Mouse (Mus musculus) forebrain, embryonic 15.5 days (tissue): Measurements from ENCODE around the gene Def8. TPM values are rescaled to one million over a fixed set of nuclear protein-coding genes. Genes with fewer than 3 reads are reported as not detected.
"Not testable (repeated sequence)": the region's sequence is repeated elsewhere in the genome, so short reads cannot be mapped to it uniquely, and the experiment has no call there.

Source experiments
- ATAC-seq: fragments of 200-750 bp; cut with Nextera tagmentation; replicated peaks from 2 replicates; pipeline ENCODE4 v1.8.0; 2017; ENCODE audit warnings: mild to moderate bottlenecking, moderate TSS enrichment, moderate library complexity
- H3K27ac ChIP-seq: fragments of 300-500 bp; sonication (generic); replicated peaks from 2 replicates; pipeline ENCODE4 v1.5.1; 2015; ENCODE audit warnings: mild to moderate bottlenecking, inconsistent platforms
- H3K27me3 ChIP-seq: fragments of 300-500 bp; sonication (generic); 2 replicates; pipeline ENCODE4 v1.6.1; 2015; ENCODE audit warnings: inconsistent platforms
- H3K36me3 ChIP-seq: fragments of 300-500 bp; sonication (generic); 2 replicates; pipeline ENCODE4 v1.6.1; 2015; ENCODE audit warnings: mild to moderate bottlenecking, inconsistent platforms
- H3K4me1 ChIP-seq: fragments of 300-500 bp; sonication (generic); 2 replicates; pipeline ENCODE4 v1.6.1; 2015; ENCODE audit warnings: inconsistent platforms
- H3K4me2 ChIP-seq: fragments of 300-500 bp; sonication (generic); replicated peaks from 2 replicates; pipeline ENCODE4 v1.6.1; 2015; ENCODE audit warnings: mild to moderate bottlenecking, inconsistent platforms
- H3K4me3 ChIP-seq: fragments of 300-500 bp; sonication (generic); 2 replicates; pipeline ENCODE4 v1.5.1; 2015; ENCODE audit warnings: mild to moderate bottlenecking, inconsistent platforms
- H3K9ac ChIP-seq: fragments of 300-500 bp; sonication (generic); replicated peaks from 2 replicates; pipeline ENCODE4 v1.6.1; 2015; ENCODE audit warnings: mild to moderate bottlenecking, inconsistent platforms
- H3K9me3 ChIP-seq: fragments of 300-500 bp; sonication (generic); 2 replicates; pipeline ENCODE4 v1.6.1; 2016; ENCODE audit warnings: inconsistent platforms
- WGBS: fragments of 180-500 bp; shearing (Covaris S2); methylation state at CpG from one replicate; pipeline ENCODE4 v1.1.7; 2015; ENCODE audit warnings: mixed read lengths; 5-methylcytosine and 5-hydroxymethylcytosine counted together
- polyA plus RNA-seq: library from polyadenylated mRNA; unstranded; fragments of >200 nt; fragmentation: Nextera tagmentation; extraction: Ambion mirVana; gene quantifications from 2 replicates; pipeline ENCODE4 v1.2.1, GENCODE M21; 2015

Def8 gene
- polyA plus RNA-seq, 1 experiment from 2014 or later, result 46.3 TPM

DNA sequence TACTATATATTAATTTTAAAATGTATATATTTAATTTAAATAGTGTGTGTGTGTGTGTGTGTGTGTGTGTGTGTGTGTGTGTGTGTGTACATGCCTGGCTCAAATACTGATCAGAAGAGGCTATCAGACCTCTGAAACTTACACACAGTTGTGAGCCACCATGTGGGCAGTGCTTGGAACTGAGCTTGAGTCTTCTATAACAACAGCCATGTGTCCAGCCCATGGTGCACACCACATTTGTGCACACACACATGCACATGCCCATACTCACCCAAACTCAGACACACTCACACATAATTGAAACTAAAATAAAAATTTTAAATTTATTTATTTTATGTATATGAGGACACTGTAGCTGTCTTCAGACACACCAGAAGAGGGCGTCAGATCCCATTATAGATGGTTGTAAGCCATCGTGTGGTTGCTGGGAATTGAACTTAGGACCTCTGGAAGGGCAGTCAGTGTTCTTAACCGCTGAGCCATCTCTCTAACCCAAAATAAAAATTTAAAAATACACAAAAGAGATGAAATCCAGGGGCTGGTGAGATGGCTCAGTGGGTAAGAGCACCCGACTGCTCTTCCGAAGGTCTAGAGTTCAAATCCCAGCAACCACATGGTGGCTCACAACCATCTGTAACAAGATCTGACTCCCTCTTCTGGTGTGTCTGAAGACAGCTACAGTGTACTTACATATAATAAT is 8.2 kb upstream of the Def8 start:
- H3K4me1 ChIP-seq, result peaks cover 32% of the 10 kb centered on the region
- 85% methylated on average over 5 of the region's 5 CpGs for WGBS
- not testable (repeated sequence) for H3K27me3 ChIP-seq, H3K9ac ChIP-seq, ATAC-seq, H3K9me3 ChIP-seq, H3K27ac ChIP-seq
- peak overlapping the region; percentile 88 for H3K4me2 ChIP-seq
- H3K36me3 ChIP-seq, result peaks cover 26% of the 10 kb centered on the region
- peak overlapping the region; percentile 95 for H3K4me3 ChIP-seq

DNA sequence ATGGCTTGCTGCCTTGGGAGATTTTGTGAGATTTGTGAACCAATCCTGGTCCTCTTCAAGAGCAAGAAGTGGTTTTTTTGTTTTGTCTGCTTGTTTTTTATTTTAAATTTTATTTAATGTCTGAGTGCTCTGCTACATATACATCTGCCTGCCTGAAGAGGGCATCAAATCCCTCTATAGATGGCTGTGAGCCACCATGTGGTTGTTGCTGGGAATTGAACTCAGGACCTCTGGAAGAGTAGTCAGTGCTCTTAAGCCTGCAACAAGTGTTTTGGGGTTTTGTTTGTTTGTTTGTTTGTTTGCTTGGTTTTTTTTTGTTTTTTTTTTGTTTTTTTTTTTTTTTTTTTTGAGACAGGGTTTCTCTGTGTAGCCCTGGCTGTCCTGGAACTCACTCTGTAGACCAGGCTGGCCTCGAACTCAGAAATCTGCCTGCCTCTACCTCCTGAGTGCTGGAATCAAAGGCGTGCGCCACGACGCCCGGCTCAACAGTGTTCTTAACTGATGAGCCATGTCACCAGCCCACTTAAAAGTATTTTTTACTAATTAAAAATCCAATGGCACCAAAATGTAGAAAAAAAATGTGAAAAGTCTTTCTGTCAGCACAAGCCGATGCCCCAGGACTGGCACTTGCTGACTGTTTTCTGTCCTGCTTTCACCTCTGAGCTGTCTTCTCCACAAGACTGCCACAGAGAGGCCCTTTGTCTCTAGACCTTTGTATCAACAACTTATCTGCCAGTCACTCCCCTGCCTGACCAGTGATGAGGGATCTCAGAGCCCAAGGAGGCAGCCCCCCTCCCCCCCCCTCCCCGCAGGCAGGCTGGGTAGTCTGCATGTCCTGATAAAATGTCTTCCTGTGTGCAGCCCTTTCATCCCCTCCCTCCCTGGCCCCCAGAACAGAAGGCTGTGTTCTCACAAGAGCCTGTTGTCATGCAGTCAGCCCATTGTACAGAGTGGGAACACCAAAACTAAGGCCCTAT is 7.1 kb upstream of the Def8 start:
- Histone ChIP-seq H3K9me3 (no peaks in the 10 kb centered on the region), H3K4me1 (peaks cover 32% of the 10 kb centered on the region), H3K36me3 (peaks cover 37% of the 10 kb centered on the region), H3K27me3 (no peaks in the 10 kb centered on the region), H3K4me3 (peak overlapping the region; percentile 95), H3K9ac (no peak overlapping the region), H3K27ac (no peak overlapping the region), H3K4me2 (peak overlapping the region; percentile 88)
- ATAC-seq, result no peak
- 84% methylated on average over 8 of the region's 8 CpGs for WGBS

DNA sequence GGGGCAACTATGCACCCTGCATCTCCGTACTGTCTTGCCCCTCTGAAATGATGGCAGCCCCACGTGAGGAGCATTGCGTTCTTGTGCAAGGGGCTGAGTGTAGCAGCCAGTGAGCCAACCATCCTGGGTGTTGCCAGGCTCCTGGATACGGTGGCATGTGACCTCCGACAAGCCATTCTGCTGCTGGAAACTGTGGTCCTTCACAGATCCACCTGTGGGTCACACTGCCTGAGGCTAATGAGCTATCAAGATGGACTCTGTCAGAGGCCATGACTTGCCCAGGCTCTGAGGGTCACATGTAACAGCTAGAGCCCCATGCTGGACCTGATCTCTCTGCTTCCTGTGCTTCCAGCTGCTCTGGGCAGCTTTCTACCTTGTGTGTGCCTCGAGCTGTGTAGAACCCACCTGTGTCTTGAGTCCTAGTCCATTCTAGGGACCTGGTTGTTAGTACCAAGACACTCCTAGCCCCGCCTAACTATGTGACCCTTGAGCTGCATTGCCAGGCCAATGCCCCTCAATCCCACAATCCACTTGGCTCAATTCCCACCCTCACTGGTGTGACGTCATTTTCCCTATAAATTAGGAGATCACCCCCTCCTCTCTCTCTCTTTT is 6.3 kb upstream of the Def8 start:
- 78% methylated on average over 8 of the region's 8 CpGs for WGBS
- no peaks in the 10 kb centered on the region for H3K27me3 ChIP-seq
- H3K9me3 ChIP-seq, result no peaks in the 10 kb centered on the region
- no peak overlapping the region for H3K4me3 ChIP-seq
- no peak for ATAC-seq
- peak overlapping the region; percentile 88 for H3K4me2 ChIP-seq
- H3K4me1 ChIP-seq, result peaks cover 35% of the 10 kb centered on the region
- H3K9ac ChIP-seq, result no peak overlapping the region
- peaks cover 42% of the 10 kb centered on the region for H3K36me3 ChIP-seq
- no peak overlapping the region for H3K27ac ChIP-seq

DNA sequence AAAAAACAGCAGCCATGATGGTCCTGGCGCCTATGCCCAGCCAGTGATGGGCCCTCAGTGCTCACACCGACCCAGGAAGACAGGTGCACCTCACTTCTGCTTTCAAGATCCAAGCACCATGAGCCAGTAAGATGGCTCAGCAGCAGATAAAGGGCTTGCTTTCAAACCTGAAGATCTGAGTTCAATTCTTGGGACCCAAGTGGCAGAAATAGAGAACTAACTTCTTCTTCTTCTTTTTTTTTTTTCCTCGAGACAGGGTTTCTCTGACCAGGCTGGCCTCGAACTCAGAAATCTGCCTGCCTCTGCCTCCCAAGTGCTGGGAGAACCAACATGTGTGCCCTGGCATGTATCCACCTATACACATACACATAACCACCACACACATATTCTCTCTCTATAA is 3.6 kb upstream of the Def8 start:
- Histone ChIP-seq H3K4me2 (no peak overlapping the region), H3K9me3 (no peaks in the 10 kb centered on the region), H3K27me3 (no peaks in the 10 kb centered on the region), H3K4me1 (peaks cover 40% of the 10 kb centered on the region), H3K36me3 (peaks cover 52% of the 10 kb centered on the region), H3K9ac (no peak overlapping the region), H3K4me3 (no peak overlapping the region), H3K27ac (no peak overlapping the region)
- WGBS, result 92% methylated on average over 4 of the region's 4 CpGs
- ATAC-seq, result no peak

DNA sequence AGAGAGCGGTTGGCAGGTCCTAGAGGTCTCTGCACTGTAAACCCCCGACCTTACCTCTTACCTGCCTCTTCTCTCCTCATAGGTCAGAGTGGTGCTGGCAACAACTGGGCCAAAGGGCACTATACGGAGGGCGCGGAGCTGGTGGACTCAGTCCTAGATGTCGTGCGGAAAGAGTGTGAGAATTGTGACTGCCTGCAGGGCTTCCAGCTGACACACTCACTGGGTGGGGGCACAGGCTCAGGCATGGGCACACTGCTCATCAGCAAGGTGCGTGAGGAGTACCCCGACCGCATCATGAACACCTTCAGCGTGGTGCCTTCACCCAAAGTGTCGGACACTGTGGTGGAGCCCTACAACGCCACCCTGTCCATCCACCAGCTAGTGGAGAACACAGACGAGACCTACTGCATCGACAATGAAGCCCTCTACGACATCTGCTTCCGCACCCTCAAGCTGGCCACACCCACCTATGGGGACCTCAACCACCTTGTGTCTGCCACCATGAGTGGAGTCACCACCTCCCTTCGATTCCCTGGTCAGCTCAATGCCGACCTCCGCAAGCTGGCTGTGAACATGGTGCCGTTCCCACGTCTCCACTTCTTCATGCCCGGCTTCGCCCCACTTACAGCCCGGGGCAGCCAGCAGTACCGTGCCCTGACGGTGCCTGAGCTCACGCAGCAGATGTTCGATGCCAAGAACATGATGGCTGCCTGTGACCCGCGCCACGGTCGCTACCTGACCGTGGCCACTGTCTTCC is 2.6 kb upstream of the Def8 start:
- H3K4me2 ChIP-seq, result no peak overlapping the region
- no peaks in the 10 kb centered on the region for H3K27me3 ChIP-seq
- WGBS, result 95% methylated on average over 34 of the region's 34 CpGs
- H3K4me3 ChIP-seq, result no peak overlapping the region
- no peak overlapping the region for H3K27ac ChIP-seq
- H3K9me3 ChIP-seq, result no peaks in the 10 kb centered on the region
- H3K9ac ChIP-seq, result no peak overlapping the region
- H3K36me3 ChIP-seq, result peaks cover 52% of the 10 kb centered on the region
- peak; percentile 30; the same call in 1 of the 2 replicates for ATAC-seq
- H3K4me1 ChIP-seq, result peaks cover 34% of the 10 kb centered on the region

DNA sequence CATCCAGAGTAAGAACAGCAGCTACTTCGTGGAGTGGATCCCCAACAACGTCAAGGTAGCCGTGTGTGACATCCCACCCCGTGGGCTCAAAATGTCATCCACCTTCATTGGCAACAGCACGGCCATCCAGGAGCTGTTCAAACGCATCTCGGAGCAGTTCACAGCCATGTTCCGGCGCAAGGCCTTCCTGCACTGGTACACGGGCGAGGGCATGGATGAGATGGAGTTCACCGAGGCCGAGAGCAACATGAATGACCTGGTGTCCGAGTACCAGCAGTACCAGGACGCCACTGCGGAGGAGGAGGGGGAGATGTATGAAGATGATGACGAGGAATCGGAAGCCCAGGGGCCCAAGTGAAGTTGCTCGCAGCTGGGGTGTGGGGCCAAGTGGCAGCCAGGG is 2.0 kb upstream of the Def8 start:
- Histone ChIP-seq H3K27me3 (no peaks in the 10 kb centered on the region), H3K9ac (no peak overlapping the region), H3K4me2 (no peak overlapping the region), H3K9me3 (no peaks in the 10 kb centered on the region; the same call in 1 of the 2 replicates), H3K27ac (no peak overlapping the region), H3K4me1 (peaks cover 29% of the 10 kb centered on the region), H3K36me3 (peaks cover 52% of the 10 kb centered on the region), H3K4me3 (no peak overlapping the region)
- WGBS, result 85% methylated on average over 19 of the region's 19 CpGs
- no peak for ATAC-seq

DNA sequence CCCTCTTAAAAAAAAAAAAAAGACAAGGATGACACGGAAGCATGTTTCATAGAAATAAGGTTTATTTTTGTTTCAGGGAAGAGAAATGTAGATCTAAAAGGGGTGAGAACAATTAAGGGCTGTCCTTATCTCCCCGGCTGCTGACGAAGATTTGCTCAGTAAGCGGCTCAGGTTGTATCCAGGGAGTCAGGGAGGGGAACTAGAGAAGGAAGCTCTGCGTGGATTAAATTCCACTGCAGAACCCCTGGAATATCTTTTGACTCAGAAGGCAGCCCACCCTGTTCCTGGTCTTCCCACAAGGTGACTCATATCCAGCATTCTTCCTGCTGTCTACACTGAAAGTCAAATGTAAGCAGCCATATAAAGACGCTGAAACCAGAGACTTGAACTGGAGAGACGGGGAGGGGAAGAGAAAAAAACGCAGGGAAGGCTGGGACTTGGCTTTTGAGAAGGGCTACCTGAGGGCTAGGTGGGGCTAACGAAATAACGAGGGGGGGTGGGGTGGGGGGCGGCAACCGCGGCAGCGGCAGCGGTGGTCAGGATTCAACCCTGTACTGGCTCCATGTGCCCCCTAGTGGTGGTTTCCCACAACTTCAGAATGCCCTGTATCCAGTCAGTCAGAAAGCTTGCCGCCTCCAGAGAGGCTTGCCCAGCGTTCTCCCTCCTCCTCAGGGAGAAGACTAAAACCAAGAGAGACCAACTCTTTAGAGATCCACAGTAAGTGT is 1.1 kb upstream of the Def8 start:
- ATAC-seq, result peak; percentile 65
- Histone ChIP-seq H3K9me3 (peaks cover 2% of the 10 kb centered on the region; the same call in 1 of the 2 replicates), H3K27ac (no peak overlapping the region), H3K4me1 (peaks cover 20% of the 10 kb centered on the region), H3K9ac (no peak overlapping the region), H3K27me3 (no peaks in the 10 kb centered on the region), H3K4me2 (peak overlapping the region; percentile 30), H3K36me3 (peaks cover 49% of the 10 kb centered on the region), H3K4me3 (peak overlapping the region; percentile 16; the same call in 1 of the 2 replicates)
- 19% methylated on average over 17 of the region's 17 CpGs for WGBS

DNA sequence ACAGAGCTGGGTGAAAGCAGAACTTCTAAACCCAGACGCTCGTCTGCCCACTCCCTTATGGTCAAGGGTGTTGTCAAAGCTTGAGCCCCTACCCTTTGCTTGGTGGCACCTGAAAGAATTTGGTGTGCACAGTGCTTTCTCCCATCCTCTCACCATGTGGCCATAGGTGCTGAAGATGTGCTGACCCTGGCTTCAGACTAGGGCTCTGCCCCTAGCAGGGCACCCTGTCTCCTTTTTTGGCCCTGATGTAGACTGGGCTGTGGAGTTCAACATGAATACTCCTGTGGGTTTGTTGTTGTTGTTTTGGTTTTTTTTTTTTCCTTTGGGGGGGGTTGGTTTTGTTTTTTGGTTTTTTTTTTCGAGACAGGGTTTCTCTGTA is 557 bp upstream of the Def8 start:
- Histone ChIP-seq H3K9me3 (peaks cover 7% of the 10 kb centered on the region), H3K4me3 (no peak overlapping the region), H3K27me3 (no peaks in the 10 kb centered on the region), H3K4me1 (peaks cover 16% of the 10 kb centered on the region), H3K36me3 (peaks cover 49% of the 10 kb centered on the region), H3K9ac (no peak overlapping the region), H3K4me2 (peak overlapping the region; percentile 30; the same call in 1 of the 2 replicates), H3K27ac (no peak overlapping the region)
- WGBS, result 22% methylated on average over 3 of the region's 3 CpGs
- ATAC-seq, result peak; percentile 44; the same call in 1 of the 2 replicates

DNA sequence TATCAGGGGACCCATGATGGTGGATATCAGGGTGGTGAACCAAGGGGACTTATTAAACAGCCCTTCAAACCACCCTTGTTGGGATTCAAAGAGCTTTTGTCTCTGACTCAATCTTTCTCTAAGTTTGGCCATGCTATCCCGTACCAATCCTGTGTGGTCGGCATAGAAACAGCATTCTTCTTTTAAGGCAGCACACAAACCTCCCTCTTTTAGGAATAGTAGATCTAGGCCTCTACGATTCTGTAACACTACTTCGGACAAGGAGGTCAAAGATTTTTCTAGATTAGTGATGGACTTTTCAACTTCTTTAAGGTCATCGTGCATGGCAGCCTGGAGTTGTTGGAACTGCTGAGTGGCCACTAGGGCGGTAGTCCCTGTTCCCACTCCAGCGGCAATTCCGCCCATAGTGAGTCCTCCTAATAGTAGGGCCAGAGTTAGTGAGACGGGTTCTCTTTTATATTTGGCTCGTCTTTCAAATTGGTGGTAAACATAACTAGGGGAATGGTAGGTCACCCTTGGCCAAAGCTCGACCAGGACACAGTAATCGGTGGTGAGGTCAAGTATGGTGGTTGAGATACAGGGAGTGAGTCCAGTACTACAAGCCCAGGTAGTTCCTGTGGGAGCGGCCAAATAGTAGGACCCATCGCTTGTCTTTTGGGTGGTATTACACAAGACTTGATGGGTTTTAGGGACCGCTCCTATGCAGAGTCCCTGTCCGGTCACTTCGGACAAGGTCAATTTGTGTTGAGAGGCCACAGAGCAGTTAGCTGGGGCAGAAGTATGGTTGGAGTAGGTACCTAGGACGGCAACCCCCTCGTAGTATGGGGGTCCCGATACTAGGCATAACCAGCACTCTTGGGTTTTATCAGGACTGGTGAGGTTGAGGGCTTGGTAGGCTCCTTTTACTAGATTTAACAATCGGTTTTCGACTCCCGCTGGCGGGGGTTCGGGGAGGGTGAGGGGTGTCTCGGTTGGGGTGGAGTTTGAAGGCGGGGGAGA is 3.5 kb downstream of the Def8 start:
- H3K9ac ChIP-seq, result no peak overlapping the region
- H3K27ac ChIP-seq, result no peak overlapping the region
- 95% methylated on average over 27 of the region's 27 CpGs for WGBS
- H3K27me3 ChIP-seq, result no peaks in the 10 kb centered on the region
- H3K4me3 ChIP-seq, result no peak overlapping the region
- peaks cover 13% of the 10 kb centered on the region for H3K9me3 ChIP-seq
- H3K4me1 ChIP-seq, result peaks cover 10% of the 10 kb centered on the region
- no peak overlapping the region for H3K4me2 ChIP-seq
- peaks cover 9% of the 10 kb centered on the region for H3K36me3 ChIP-seq
- no peak for ATAC-seq

DNA sequence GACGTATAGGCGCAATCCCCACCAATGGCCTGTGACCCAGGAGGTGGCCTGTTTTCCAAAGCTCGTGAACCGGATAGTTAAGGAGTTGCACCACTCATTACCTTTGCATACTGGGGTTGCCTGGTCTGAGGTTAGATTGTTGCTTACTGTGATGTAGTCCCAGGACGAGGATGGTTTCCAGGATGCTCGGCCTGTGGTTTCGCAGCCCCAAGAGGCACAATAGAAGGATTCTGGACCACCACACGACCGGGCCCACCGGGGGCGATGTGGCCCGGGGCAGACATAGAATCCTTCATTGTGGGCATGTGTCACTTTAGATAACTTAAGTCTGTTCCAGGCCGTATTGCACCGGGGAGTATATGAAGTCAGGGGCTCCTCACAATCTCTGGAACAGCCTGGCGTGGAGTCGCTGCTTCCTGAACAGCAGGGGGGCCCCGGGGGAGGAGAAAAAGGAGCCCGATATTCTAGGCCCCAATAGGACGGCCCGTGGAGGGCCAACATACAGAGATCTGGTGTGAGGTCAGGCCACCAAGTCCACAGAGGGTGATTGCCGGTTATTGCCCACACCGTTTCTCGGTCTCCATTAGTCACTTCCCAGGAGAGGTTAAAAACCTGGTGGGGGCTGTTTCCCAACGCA is 4.4 kb downstream of the Def8 start:
- WGBS, result 96% methylated on average over 24 of the region's 24 CpGs
- ATAC-seq, result no peak
- Histone ChIP-seq H3K27me3 (no peaks in the 10 kb centered on the region), H3K9me3 (peaks cover 13% of the 10 kb centered on the region), H3K36me3 (peaks cover 7% of the 10 kb centered on the region), H3K27ac (no peak overlapping the region), H3K4me1 (peaks cover 1% of the 10 kb centered on the region), H3K4me3 (no peak overlapping the region), H3K4me2 (no peak overlapping the region), H3K9ac (no peak overlapping the region)
